Mouse (Mus musculus) megakaryocyte, embryonic 14.5 days (primary cell): ENCODE data around the gene Dhrs7c.

ENCODE experiments used
- FLI1 ChIP-seq: IDR thresholded peaks from 2 replicates; pipeline ENCODE4 v1.6.1; 2012; ENCODE audit warnings: low read length, inconsistent platforms, mixed read lengths
- GATA1 ChIP-seq: IDR thresholded peaks from 3 replicates; pipeline ENCODE4 v1.6.1; 2012; ENCODE audit warnings: mixed read lengths, low read length, inconsistent platforms, borderline replicate concordance

DNA sequence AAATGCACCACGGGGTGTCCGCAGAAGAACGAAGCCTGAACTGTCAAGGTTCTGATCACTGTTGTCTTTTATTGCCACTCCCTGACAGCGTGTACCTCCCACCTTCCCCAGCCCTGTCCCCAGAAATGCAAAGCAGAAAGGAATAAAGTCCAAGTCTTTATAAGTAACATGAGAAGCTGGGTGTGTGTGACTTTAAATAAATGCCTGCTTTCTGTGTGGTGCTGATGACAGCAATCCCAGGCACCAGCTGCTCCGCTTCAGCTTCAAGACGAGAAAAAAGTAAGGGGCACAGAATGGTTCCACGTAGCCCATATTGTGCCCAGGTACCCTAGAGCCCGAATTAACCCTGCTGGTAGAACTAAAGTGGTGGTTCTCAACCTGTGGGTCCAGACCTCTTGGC, 3.2 kb downstream of the Dhrs7c start:
- TF ChIP-seq GATA1 (no peak), FLI1 (no peak)
